Mouse (Mus musculus): ENCODE data around the gene Rhof. TPM values are rescaled to one million over a fixed set of nuclear protein-coding genes. Genes with fewer than 3 reads are reported as not detected.

The Rhof gene
- polyA plus RNA-seq, 1 experiment from 2014 or later: 12.2 TPM

DNA sequence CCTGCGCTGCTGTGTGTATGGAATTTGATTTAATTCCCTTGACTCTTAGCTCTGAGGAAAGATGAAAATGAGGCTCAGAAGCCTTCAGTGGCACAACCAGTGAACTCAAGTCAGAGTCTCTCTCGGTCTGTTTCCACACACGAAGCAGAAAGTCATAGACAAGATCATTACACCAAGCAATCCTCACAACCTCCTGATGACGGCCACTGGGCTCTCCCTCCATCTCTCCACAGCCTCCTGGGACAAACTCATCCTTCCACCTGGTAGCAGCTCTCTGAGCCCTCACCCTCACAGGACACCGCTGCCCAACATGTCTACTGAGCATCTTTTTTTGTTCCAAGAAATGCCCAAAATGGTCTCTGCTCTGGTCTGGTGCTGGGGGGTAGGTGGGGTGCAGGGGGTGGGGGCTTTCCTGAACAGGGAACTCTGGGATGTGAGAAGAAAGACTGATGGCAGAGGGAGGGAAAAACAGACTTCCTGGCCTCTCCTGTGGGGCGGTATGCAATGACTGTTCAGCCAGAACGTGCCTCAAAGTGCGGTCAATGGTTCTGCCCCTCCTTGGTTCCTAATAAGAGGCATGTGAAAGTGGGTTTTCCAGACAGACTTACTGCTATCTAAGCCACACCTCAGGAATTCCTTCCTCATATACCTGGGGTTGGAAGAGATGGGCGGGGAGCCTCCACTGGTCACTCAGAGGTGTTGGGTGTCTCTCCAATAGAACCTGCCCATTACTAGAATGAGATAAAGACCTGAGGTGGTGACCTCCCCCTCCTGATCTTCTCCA, 2.3 kb downstream of the Rhof start:
- Histone ChIP-seq H3K9me3 (no peaks in the 10 kb centered on the region), H3K27me3 (replicated peaks) (no peaks in the 10 kb centered on the region), H3K27ac (no peak overlapping the region), H3K4me2 (no peak overlapping the region), H3K4me1 (peaks cover 38% of the 10 kb centered on the region), H3K9ac (no peak overlapping the region), H3K36me3 (replicated peaks) (peaks cover 2% of the 10 kb centered on the region; the same call in 1 of the 2 replicates), H3K4me3 (no peak overlapping the region)
- no peak for ATAC-seq (replicated peaks)
- 83% methylated on average over 9 of the region's 9 CpGs for WGBS

DNA sequence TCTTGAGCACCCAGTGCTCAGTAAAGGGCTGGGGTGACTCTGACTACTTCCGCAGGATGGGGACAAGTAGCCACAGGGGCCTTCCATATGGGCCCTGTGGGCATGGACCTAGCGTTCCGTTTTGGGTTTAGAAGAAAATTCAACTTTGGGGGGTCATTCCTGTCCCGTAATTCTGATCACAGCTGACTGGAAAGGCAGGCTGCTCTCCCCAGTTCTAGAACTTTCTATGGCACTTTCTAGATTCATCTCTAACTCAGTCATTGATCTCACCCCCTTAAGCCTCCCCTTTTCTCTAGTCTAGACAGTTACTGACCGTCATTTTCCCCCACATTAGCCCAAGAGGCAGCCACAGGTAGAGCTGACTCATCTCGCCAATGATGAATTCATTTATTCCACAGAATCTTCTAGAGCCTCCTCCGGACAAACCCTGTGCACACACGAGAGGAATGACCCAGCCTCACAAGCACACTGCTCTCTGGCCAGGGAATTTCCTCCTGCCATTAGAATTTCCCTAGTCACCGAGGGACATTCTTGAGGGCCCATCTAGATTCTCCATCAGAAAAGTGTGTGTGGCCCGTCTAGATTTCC, 3.2 kb downstream of the Rhof start:
- peaks cover 2% of the 10 kb centered on the region; the same call in 1 of the 2 replicates for H3K36me3 ChIP-seq (replicated peaks)

DNA sequence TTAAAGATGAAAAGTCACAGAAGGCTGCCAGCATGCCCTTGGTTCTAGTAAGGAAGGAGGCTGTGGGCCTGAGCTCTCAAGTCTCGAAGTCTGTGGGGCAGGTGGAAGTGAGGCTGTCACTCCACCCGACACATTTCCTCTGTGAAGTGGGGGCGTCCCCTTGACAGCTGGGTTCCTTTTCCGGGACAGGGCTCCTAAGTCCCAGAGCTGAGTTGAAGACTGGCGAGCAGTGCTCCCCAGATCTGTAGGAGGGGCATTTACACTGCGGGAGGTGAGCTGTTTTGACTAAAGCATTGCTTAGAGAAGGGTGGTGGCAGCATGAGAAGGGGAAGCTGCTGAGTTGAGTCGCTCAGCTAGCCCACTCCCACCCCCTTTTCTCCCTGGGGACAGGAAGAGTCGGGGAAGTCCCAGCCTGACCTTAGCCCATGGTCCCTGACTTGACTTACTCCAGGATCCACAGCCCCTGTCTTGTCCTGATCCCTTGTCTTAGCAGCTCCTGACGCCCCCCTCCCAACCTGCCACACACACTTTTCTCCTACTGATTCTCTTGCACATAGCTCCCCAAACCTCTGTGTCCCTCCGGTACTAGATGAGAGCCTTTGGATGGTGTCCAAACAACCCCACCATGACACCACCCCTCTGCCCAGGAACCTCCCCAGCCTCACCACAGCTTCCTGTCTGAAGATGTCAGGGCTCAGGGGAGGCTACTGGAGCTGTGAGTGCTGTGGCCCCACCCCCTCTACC, 3.9 kb downstream of the Rhof start:
- WGBS: 55% methylated on average over 10 of the region's 10 CpGs
- H3K9ac ChIP-seq: no peak overlapping the region
- H3K9me3 ChIP-seq: no peaks in the 10 kb centered on the region
- H3K27me3 ChIP-seq (replicated peaks): no peaks in the 10 kb centered on the region
- H3K4me3 ChIP-seq: no peak overlapping the region
- no peak overlapping the region for H3K27ac ChIP-seq
- ATAC-seq (replicated peaks): no peak
- no peak overlapping the region for H3K4me2 ChIP-seq
- H3K36me3 ChIP-seq (replicated peaks): peaks cover 2% of the 10 kb centered on the region; the same call in 1 of the 2 replicates
- H3K4me1 ChIP-seq: peaks cover 22% of the 10 kb centered on the region

More for the DNA sequence above, 3.2 kb downstream of the Rhof start:
- Histone ChIP-seq H3K9me3 (no peaks in the 10 kb centered on the region), H3K4me3 (no peak overlapping the region), H3K9ac (no peak overlapping the region), H3K27ac (no peak overlapping the region), H3K4me2 (no peak overlapping the region), H3K27me3 (replicated peaks) (no peaks in the 10 kb centered on the region), H3K4me1 (peaks cover 29% of the 10 kb centered on the region)
- no peak for ATAC-seq (replicated peaks)
- 88% methylated on average over 10 of the region's 10 CpGs for WGBS

DNA sequence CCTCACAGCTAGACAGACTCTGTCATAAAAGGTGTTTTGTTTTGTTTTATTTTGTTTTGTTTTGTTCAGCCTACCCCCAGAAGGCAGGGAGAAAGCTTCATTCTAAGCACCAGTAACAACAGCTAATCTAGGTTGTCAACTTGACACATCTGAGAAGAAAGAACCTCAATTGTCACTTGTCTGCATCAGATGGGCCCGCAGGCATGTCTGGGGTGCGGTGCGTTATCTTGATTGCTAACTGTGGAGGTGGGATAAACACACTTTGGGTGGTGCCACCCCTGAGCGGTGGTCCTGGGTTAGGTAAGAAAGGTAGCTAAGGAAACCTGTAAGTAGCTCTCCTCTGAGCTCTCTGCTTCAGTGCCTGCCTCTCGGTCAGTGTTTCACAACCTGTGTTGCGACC, 5.5 kb downstream of the Rhof start:
- Histone ChIP-seq H3K4me3 (no peak overlapping the region), H3K36me3 (replicated peaks) (peaks cover 2% of the 10 kb centered on the region; the same call in 1 of the 2 replicates), H3K27ac (no peak overlapping the region), H3K9ac (no peak overlapping the region), H3K9me3 (no peaks in the 10 kb centered on the region), H3K4me2 (no peak overlapping the region), H3K4me1 (peaks cover 7% of the 10 kb centered on the region), H3K27me3 (replicated peaks) (no peaks in the 10 kb centered on the region)
- no peak for ATAC-seq (replicated peaks)
- whole genome bisulfite sequencing: 79% methylated on average over 6 of the region's 6 CpGs

DNA sequence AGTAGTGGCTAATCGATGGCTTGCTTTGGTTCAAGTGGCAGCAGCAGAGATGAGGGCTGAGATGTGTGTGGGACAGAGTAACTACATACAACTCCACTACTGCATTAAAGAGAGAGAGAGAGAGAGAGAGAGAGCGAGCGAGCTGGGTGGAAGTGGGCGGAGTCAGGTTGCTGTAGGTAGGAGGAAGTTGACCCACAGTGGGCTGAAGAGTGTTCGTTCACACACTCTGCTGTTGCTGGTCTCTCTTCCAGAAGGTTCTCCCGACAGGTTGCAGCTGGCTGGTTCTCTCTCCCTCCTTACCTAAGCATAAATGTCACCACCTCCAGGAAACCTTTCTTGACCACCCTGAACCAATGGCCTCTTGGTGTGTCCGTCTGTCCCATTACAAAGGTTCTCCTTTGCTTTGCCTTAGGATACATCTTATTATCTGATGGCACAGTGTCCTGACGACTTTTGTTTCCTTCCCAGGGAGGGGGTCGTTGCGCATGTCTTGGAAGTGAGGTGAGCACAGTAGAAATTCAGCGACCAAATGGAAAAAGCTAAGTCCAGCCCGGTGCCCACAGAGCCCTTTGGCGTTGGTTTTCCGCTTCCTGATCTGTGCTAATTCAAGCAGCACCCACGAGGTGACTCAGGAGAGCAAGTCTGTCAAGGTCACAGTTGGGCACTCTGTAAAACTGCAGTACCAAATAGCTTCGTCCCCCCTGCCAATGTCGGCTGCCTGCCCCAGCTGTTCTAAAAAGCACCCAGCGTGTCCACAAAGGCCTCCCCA, 6.7 kb downstream of the Rhof start:
- Histone ChIP-seq H3K4me3 (no peak overlapping the region), H3K36me3 (replicated peaks) (peaks cover 2% of the 10 kb centered on the region; the same call in 1 of the 2 replicates), H3K9me3 (no peaks in the 10 kb centered on the region), H3K4me2 (no peak overlapping the region), H3K9ac (no peak overlapping the region), H3K27ac (no peak overlapping the region), H3K27me3 (replicated peaks) (no peaks in the 10 kb centered on the region), H3K4me1 (0 out of 2 replicates have a peak, but pooled peaks cover 1% of the 10 kb centered on the region)
- no peak for ATAC-seq (replicated peaks)
- WGBS: 85% methylated on average over 18 of the region's 18 CpGs

DNA sequence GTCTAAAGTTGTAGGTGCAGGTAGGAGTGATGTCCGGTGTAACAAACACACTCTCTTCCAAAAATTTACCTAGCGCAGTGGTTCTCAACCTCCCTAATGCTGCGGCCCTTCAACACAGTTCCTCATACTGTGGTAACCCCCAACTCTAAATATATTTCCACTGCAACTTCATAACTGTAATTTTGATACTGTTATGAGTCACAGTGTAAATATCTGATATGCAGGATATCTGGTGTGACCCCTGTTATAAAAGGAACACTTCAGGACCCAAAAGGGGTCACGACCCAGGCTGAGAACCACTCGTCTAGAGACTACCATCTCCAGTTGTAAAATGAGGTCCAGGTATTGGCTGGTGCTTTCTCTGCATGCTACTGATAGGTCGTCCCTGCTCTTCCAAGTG, 7.4 kb downstream of the Rhof start:
- Histone ChIP-seq H3K27ac (no peak overlapping the region), H3K36me3 (replicated peaks) (peaks cover 2% of the 10 kb centered on the region; the same call in 1 of the 2 replicates), H3K4me3 (no peak overlapping the region), H3K4me2 (no peak overlapping the region), H3K9ac (no peak overlapping the region), H3K27me3 (replicated peaks) (no peaks in the 10 kb centered on the region), H3K9me3 (no peaks in the 10 kb centered on the region), H3K4me1 (0 out of 2 replicates have a peak, but pooled peaks cover 2% of the 10 kb centered on the region)
- ATAC-seq (replicated peaks): no peak
- WGBS: 90% methylated on average over 6 of the region's 6 CpGs

DNA sequence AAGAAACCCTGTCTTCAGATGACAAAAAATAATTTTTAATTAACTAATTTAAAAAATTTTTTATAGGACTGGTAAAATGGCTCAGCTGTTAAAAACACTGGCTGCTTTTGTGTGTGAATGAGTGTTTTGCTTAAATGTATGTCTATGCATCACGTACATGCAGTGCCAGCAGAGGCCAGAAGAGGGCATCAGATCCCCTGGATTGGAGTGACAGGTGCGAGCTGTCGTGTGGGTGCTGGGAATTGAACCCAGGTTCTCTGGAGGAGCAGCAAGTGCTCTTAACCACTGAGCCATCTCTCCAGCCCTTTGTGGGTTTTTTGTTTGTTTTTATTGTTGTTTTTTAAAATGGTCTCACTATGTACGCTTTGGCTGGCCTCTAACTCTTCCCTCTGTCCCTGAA, 10.3 kb downstream of the Rhof start:
- Histone ChIP-seq H3K27me3 (replicated peaks) (no peaks in the 10 kb centered on the region), H3K9me3 (no peaks in the 10 kb centered on the region), H3K36me3 (replicated peaks) (peaks cover 2% of the 10 kb centered on the region; the same call in 1 of the 2 replicates), H3K9ac (no peak overlapping the region), H3K4me3 (no peak overlapping the region), H3K27ac (no peak overlapping the region), H3K4me1 (0 out of 2 replicates have a peak, but pooled peaks cover 2% of the 10 kb centered on the region), H3K4me2 (no peak overlapping the region)
- 85% methylated on average over 4 of the region's 4 CpGs for WGBS
- no peak for ATAC-seq (replicated peaks)

DNA sequence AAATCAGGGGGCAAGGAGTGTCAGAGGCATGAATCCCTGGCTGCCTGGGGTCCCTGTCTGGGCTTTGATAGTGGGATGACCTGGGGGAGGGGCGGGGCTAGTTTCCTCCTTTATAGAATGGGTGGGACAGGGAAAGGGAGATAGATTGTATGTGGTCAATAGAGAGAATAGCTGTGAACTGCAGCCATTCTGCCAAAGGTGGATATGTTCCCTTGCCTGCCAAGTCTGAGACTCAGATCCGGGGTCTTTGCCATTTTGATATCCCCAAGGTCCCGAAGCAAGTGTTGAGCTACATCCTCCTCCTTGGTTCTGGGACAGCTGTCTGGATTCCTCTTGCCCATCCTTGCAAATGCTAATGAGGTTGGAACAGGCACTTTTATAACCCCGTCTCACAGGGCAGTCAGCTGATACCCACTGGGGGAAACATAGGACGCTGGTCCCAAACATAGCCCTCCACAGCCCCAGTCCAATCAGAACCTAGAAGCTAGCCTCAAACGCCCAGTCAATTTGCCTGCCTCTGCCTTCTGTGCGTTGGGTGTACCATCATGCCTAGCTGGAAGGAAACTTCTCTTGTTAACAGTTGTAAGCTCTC, 11.8 kb downstream of the Rhof start:
- Histone ChIP-seq H3K4me1 (0 out of 2 replicates have a peak, but pooled peaks cover 2% of the 10 kb centered on the region), H3K4me3 (no peak overlapping the region), H3K27me3 (replicated peaks) (no peaks in the 10 kb centered on the region), H3K4me2 (no peak overlapping the region), H3K36me3 (replicated peaks) (no peaks in the 10 kb centered on the region; the same call in 1 of the 2 replicates), H3K9ac (no peak overlapping the region; the same call in 1 of the 2 replicates), H3K27ac (no peak overlapping the region), H3K9me3 (no peaks in the 10 kb centered on the region)
- 64% methylated on average over 7 of the region's 7 CpGs for WGBS
- no peak for ATAC-seq (replicated peaks)

DNA sequence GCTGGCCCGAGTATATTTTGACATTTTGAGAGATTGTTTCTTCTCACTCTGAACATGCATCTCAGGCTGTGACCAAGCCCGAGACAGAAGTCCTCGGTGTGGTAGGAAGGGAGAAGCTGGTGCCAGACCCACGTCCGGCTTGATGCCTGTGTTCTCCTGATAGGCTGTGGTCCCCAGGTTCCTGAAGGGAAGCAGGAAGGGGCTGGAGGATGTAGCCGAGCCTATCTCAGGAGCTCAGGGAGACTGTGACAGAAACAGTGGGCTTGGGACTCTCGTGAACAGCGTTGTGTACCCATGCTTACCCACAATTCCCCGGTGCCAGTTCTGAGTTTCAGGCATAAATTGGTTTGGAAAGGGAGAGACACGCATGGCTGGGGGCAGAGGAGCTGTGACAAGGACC, 13.7 kb downstream of the Rhof start:
- Histone ChIP-seq H3K4me1 (0 out of 2 replicates have a peak, but pooled peaks cover 2% of the 10 kb centered on the region), H3K36me3 (replicated peaks) (no peaks in the 10 kb centered on the region; the same call in 1 of the 2 replicates), H3K27ac (no peak overlapping the region), H3K9ac (no peak overlapping the region), H3K4me3 (no peak overlapping the region), H3K27me3 (replicated peaks) (no peaks in the 10 kb centered on the region), H3K9me3 (no peaks in the 10 kb centered on the region), H3K4me2 (no peak overlapping the region)
- WGBS: 80% methylated on average over 10 of the region's 10 CpGs
- ATAC-seq (replicated peaks): no peak

DNA sequence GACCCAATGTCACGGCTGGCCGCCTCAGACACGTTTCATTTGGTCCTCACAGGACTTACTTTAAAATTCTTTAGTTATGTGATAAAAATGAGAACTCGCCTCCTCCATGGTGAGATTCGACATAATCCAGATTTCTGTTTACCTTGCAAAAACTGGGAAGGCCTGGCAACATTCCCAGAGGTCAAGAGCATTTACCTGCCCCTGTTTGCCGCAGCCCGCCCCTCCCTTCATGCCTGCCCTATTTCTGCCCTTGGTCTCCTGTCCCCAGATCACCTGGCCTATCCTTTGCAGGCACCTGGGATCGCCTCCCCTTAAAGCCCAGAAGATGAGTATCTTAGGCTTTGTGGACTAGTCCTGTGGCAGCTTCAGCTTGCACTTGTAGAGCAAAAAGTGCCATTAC, 14.7 kb downstream of the Rhof start:
- H3K4me2 ChIP-seq: no peak overlapping the region
- H3K9me3 ChIP-seq: no peaks in the 10 kb centered on the region
- no peak for ATAC-seq (replicated peaks)
- no peak overlapping the region for H3K27ac ChIP-seq
- H3K9ac ChIP-seq: no peak overlapping the region
- H3K27me3 ChIP-seq (replicated peaks): no peaks in the 10 kb centered on the region
- H3K36me3 ChIP-seq (replicated peaks): no peaks in the 10 kb centered on the region
- H3K4me3 ChIP-seq: no peak overlapping the region
- H3K4me1 ChIP-seq: 0 out of 2 replicates have a peak, but pooled peaks cover 2% of the 10 kb centered on the region
- WGBS: 88% methylated on average over 8 of the region's 8 CpGs

DNA sequence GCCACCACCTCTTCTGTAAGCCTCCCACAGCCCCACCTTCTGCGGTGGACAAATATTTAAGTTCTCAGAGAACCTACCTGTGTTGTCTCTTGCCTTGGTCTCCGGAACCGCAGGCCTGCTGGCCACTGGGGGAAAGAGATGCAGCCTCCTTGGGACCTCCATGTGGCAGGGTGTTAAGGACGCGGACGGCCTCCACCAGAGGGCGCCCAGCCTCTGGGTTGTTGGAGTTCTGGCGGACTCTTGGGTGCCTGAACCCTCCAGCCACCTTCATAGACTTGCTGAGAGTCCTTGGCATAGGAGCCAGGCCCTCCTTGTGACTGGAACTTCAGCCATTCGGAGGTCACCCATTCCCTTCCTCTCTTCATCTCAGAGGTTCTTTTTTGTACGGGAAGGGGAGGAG, 15.2 kb downstream of the Rhof start:
- WGBS: 15% methylated on average over 10 of the region's 10 CpGs
- Histone ChIP-seq H3K9me3 (no peaks in the 10 kb centered on the region), H3K27ac (no peak overlapping the region), H3K9ac (no peak overlapping the region), H3K36me3 (replicated peaks) (no peaks in the 10 kb centered on the region), H3K4me1 (0 out of 2 replicates have a peak, but pooled peaks cover 2% of the 10 kb centered on the region), H3K4me3 (no peak overlapping the region), H3K4me2 (no peak overlapping the region), H3K27me3 (replicated peaks) (no peaks in the 10 kb centered on the region)
- no peak for ATAC-seq (replicated peaks)
